Mouse (Mus musculus) heart, embryonic 12.5 days (tissue): ENCODE data around the gene Ust. TPM values are rescaled to one million over a fixed set of nuclear protein-coding genes. Genes with fewer than 3 reads are reported as not detected.

Source experiments
- ATAC-seq: fragments of 200-750 bp; cut with Nextera tagmentation; 2 replicates; pipeline ENCODE4 v1.8.0; 2017; ENCODE audit warnings: moderate TSS enrichment, moderate library complexity; ENCODE audit not compliant: insufficient number of reproducible peaks, low FRiP score
- H3K27ac ChIP-seq: fragments of 300-500 bp; sonication (generic); 2 replicates; pipeline ENCODE4 v1.5.1; 2016; ENCODE audit warnings: mild to moderate bottlenecking, moderate library complexity; ENCODE audit not compliant: poor library complexity, severe bottlenecking
- H3K27me3 ChIP-seq: fragments of 300-500 bp; sonication (generic); replicated peaks from 2 replicates; pipeline ENCODE4 v1.6.1; 2016; ENCODE audit warnings: mild to moderate bottlenecking, moderate library complexity
- H3K36me3 ChIP-seq: fragments of 300-500 bp; sonication (generic); 2 replicates; pipeline ENCODE4 v1.6.1; 2016; ENCODE audit warnings: mild to moderate bottlenecking, moderate library complexity
- H3K4me1 ChIP-seq: fragments of 300-500 bp; sonication (generic); replicated peaks from 2 replicates; pipeline ENCODE4 v1.6.1; 2016; ENCODE audit warnings: mild to moderate bottlenecking
- H3K4me2 ChIP-seq: fragments of 300-500 bp; sonication (generic); 2 replicates; pipeline ENCODE4 v1.6.1; 2016; ENCODE audit warnings: mild to moderate bottlenecking, moderate library complexity
- H3K4me3 ChIP-seq: fragments of 300-500 bp; sonication (generic); 2 replicates; pipeline ENCODE4 v1.5.1; 2016; ENCODE audit warnings: mild to moderate bottlenecking
- H3K9ac ChIP-seq: fragments of 300-500 bp; sonication (generic); 2 replicates; pipeline ENCODE4 v1.6.1; 2016; ENCODE audit warnings: mild to moderate bottlenecking, moderate library complexity
- H3K9me3 ChIP-seq: fragments of 300-500 bp; sonication (generic); replicated peaks from 2 replicates; pipeline ENCODE4 v1.6.1; 2016; ENCODE audit warnings: mild to moderate bottlenecking, moderate library complexity
- WGBS: fragments of 180-500 bp; shearing (Covaris S2); methylation state at CpG from one replicate; pipeline ENCODE4 v1.1.7; 2016; 5-methylcytosine and 5-hydroxymethylcytosine counted together
- polyA plus RNA-seq: library from polyadenylated mRNA; unstranded; fragments of >200 nt; fragmentation: Nextera tagmentation; extraction: Ambion mirVana; gene quantifications from 2 replicates; pipeline ENCODE4 v1.2.1, GENCODE M21; 2016

The Ust gene
- polyA plus RNA-seq, 1 experiment from 2014 or later = 2.4 TPM

- peaks cover 28% of the 10 kb centered on the region for H3K27me3 ChIP-seq
- H3K4me2 ChIP-seq = no peak overlapping the region
- no peaks in the 10 kb centered on the region for H3K36me3 ChIP-seq
- 64% methylated on average over 6 of the region's 6 CpGs for WGBS
- no peak overlapping the region for H3K4me3 ChIP-seq
- no peak for ATAC-seq
- no peaks in the 10 kb centered on the region for H3K9me3 ChIP-seq
- no peak overlapping the region for H3K27ac ChIP-seq
- H3K4me1 ChIP-seq = peaks cover 12% of the 10 kb centered on the region
- no peak overlapping the region for H3K9ac ChIP-seq
Measured at GRCm38 (mm10) chr10:8521536-8521935, 2.9 kb upstream of the Ust start.

GRCm38 (mm10) chr10:8520766-8521395, 2.3 kb upstream of the Ust start:
- 73% methylated on average over 7 of the region's 7 CpGs for WGBS

GRCm38 (mm10) chr10:8519014-8519491, 428 bp upstream of the Ust start:
- Histone ChIP-seq H3K27me3 (peaks cover 35% of the 10 kb centered on the region), H3K4me2 (peak overlapping the region; percentile 92), H3K27ac (no peak overlapping the region), H3K4me1 (peaks cover 12% of the 10 kb centered on the region), H3K9ac (peak overlapping the region; percentile 78), H3K4me3 (peak overlapping the region; percentile 83), H3K36me3 (0 out of 2 replicates have a peak, but pooled peaks cover 3% of the 10 kb centered on the region), H3K9me3 (peaks cover 5% of the 10 kb centered on the region)
- no peak for ATAC-seq
- under 1% methylated on average over 18 of the region's 18 CpGs for WGBS

More at GRCm38 (mm10) chr10:8520766-8521395, 2.3 kb upstream of the Ust start:
- H3K4me1 ChIP-seq = peaks cover 12% of the 10 kb centered on the region
- no peak overlapping the region for H3K4me2 ChIP-seq
- H3K36me3 ChIP-seq = no peaks in the 10 kb centered on the region
- H3K27me3 ChIP-seq = peaks cover 35% of the 10 kb centered on the region
- no peak overlapping the region for H3K9ac ChIP-seq
- no peak overlapping the region for H3K4me3 ChIP-seq
- H3K27ac ChIP-seq = no peak overlapping the region
- ATAC-seq = no peak
- H3K9me3 ChIP-seq = no peaks in the 10 kb centered on the region

- peaks cover 5% of the 10 kb centered on the region for H3K9me3 ChIP-seq
- H3K4me3 ChIP-seq = peak overlapping the region; percentile 83
- 0 out of 2 replicates have a peak, but pooled peaks cover 3% of the 10 kb centered on the region for H3K36me3 ChIP-seq
- H3K4me2 ChIP-seq = peak overlapping the region; percentile 92
- peaks cover 12% of the 10 kb centered on the region for H3K4me1 ChIP-seq
- peak overlapping the region; percentile 78 for H3K9ac ChIP-seq
- no peak overlapping the region for H3K27ac ChIP-seq
- H3K27me3 ChIP-seq = peaks cover 35% of the 10 kb centered on the region
- WGBS = 1% methylated on average over 26 of the region's 26 CpGs
- 0 out of 2 replicates have a peak, but pooled peaks have one; percentile 5 for ATAC-seq
Measured at GRCm38 (mm10) chr10:8517591-8518140, 959 bp downstream of the Ust start.

- peak overlapping the region; percentile 92 for H3K4me2 ChIP-seq
- WGBS = 18% methylated on average over 9 of the region's 9 CpGs
- 0 out of 2 replicates have a peak, but pooled peaks cover 3% of the 10 kb centered on the region for H3K36me3 ChIP-seq
- no peak overlapping the region for H3K27ac ChIP-seq
- peak overlapping the region; percentile 83 for H3K4me3 ChIP-seq
- peaks cover 12% of the 10 kb centered on the region for H3K4me1 ChIP-seq
- no peak overlapping the region for H3K9ac ChIP-seq
- no peak for ATAC-seq
- H3K9me3 ChIP-seq = peaks cover 5% of the 10 kb centered on the region
- H3K27me3 ChIP-seq = peaks cover 35% of the 10 kb centered on the region
Measured at GRCm38 (mm10) chr10:8516916-8517524, 1.6 kb downstream of the Ust start.

GRCm38 (mm10) chr10:8513690-8514089, 4.9 kb downstream of the Ust start:
- Histone ChIP-seq H3K9me3 (peaks cover 5% of the 10 kb centered on the region), H3K27me3 (peaks cover 21% of the 10 kb centered on the region), H3K9ac (no peak overlapping the region), H3K36me3 (0 out of 2 replicates have a peak, but pooled peaks cover 3% of the 10 kb centered on the region), H3K4me3 (no peak overlapping the region), H3K4me2 (no peak overlapping the region), H3K4me1 (peaks cover 12% of the 10 kb centered on the region), H3K27ac (no peak overlapping the region)
- ATAC-seq = no peak
- WGBS = 86% methylated on average over 3 of the region's 3 CpGs

- peaks cover 2% of the 10 kb centered on the region for H3K4me1 ChIP-seq
- H3K27me3 ChIP-seq = peaks cover 13% of the 10 kb centered on the region
- H3K36me3 ChIP-seq = 0 out of 2 replicates have a peak, but pooled peaks cover 3% of the 10 kb centered on the region
Measured at GRCm38 (mm10) chr10:8512222-8512621, 6.4 kb downstream of the Ust start.

GRCm38 (mm10) chr10:8511760-8512159, 6.9 kb downstream of the Ust start:
- H3K4me1 ChIP-seq = no peaks in the 10 kb centered on the region
- no peak overlapping the region for H3K4me3 ChIP-seq
- ATAC-seq = no peak
- H3K4me2 ChIP-seq = no peak overlapping the region
- 0 out of 2 replicates have a peak, but pooled peaks cover 3% of the 10 kb centered on the region for H3K36me3 ChIP-seq
- no peak overlapping the region for H3K27ac ChIP-seq
- WGBS = 76% methylated on average over 8 of the region's 8 CpGs
- no peak overlapping the region for H3K9ac ChIP-seq
- H3K27me3 ChIP-seq = peaks cover 8% of the 10 kb centered on the region
- peaks cover 5% of the 10 kb centered on the region for H3K9me3 ChIP-seq

More at GRCm38 (mm10) chr10:8512222-8512621, 6.4 kb downstream of the Ust start:
- Histone ChIP-seq H3K9me3 (peaks cover 5% of the 10 kb centered on the region), H3K4me2 (no peak overlapping the region), H3K4me3 (no peak overlapping the region), H3K27ac (no peak overlapping the region), H3K9ac (no peak overlapping the region)
- WGBS = 84% methylated on average over 6 of the region's 6 CpGs
- ATAC-seq = no peak

GRCm38 (mm10) chr10:8506247-8506573, 12.4 kb downstream of the Ust start:
- Histone ChIP-seq H3K9me3 (no peaks in the 10 kb centered on the region; the same call in 1 of the 2 replicates), H3K4me3 (no peak overlapping the region), H3K9ac (no peak overlapping the region), H3K36me3 (no peaks in the 10 kb centered on the region), H3K27me3 (no peaks in the 10 kb centered on the region), H3K4me1 (peaks cover 8% of the 10 kb centered on the region), H3K4me2 (no peak overlapping the region), H3K27ac (no peak overlapping the region)
- 48% methylated on average over 3 of the region's 3 CpGs for WGBS
- ATAC-seq = no peak

- Histone ChIP-seq H3K4me2 (0 out of 2 replicates have a peak overlapping the region, but pooled peaks have one; percentile 13), H3K36me3 (no peaks in the 10 kb centered on the region), H3K4me3 (no peak overlapping the region), H3K27me3 (no peaks in the 10 kb centered on the region), H3K27ac (no peak overlapping the region), H3K4me1 (peaks cover 8% of the 10 kb centered on the region), H3K9me3 (no peaks in the 10 kb centered on the region; the same call in 1 of the 2 replicates), H3K9ac (no peak overlapping the region)
- ATAC-seq = no peak
- 47% methylated on average over 13 of the region's 13 CpGs for WGBS
Measured at GRCm38 (mm10) chr10:8505346-8506246, 13.0 kb downstream of the Ust start.
